Mouse (Mus musculus): ENCODE data around the gene Dram2. TPM values are rescaled to one million over a fixed set of nuclear protein-coding genes. Genes with fewer than 3 reads are reported as not detected.
A peak's percentile ranks its signal among the peaks of the same experiment; 100 is the strongest.

The Dram2 gene
- polyA plus RNA-seq (2014; fragmentation: Nextera tagmentation; extraction: Ambion mirVana), result 74.1 and 75.1 TPM in 2 replicates

- peak within 1 kb of the TSS; percentile 61 for H3K4me2 ChIP-seq (replicated peaks; ENCODE audit: low read depth, low read length)
- 0 out of 2 replicates have a peak, but pooled peaks cover 7% of the 10 kb centered on the region for H3K4me1 ChIP-seq (ENCODE audit: control insufficient read depth, insufficient read depth, low read length)
- WGBS, result under 1% methylated on average over 63 of the region's 63 CpGs
- no peaks in the 10 kb centered on the region for H3K27me3 ChIP-seq (ENCODE audit: control insufficient read depth, insufficient read depth, low read length)
- peak within 1 kb of the TSS; percentile 90 for H3K9ac ChIP-seq (replicated peaks; ENCODE audit: low read depth, low read length)
- peaks cover 3% of the 10 kb centered on the region; the same call in 1 of the 2 replicates for H3K36me3 ChIP-seq (ENCODE audit: control insufficient read depth, insufficient read depth, low read length)
- no peaks in the 10 kb centered on the region for H3K9me3 ChIP-seq (ENCODE audit: control insufficient read depth, low read depth, low read length)
- H3K4me3 ChIP-seq (ENCODE audit: low read depth, low read length), result peak within 1 kb of the TSS; percentile 91
- peak within 1 kb of the TSS; percentile 97 for H3K27ac ChIP-seq (ENCODE audit: low read length)
- ATAC-seq (ENCODE audit: insufficient number of reproducible peaks, insufficient read depth, low FRiP score, low read depth), result peak; percentile 95
Measured at GRCm38 (mm10) chr3:106547171-106547923, at the start of gene Dram2, which contains the start of gene Cept1. Dram2 (plus strand) TSS chr3:106547798. Cept1 (minus strand) TSS chr3:106547802.

GRCm38 (mm10) chr3:106500510-106500909 lies 47.1 kb upstream of the Dram2 start:
- H3K4me1 ChIP-seq (ENCODE audit: control insufficient read depth, insufficient read depth, low read length), result no peaks in the 10 kb centered on the region

GRCm38 (mm10) chr3:106502892-106503291 lies 44.7 kb upstream of the Dram2 start:
- no peak for ATAC-seq (ENCODE audit: insufficient number of reproducible peaks, insufficient read depth, low FRiP score, low read depth)
- H3K9ac ChIP-seq (replicated peaks; ENCODE audit: low read depth, low read length), result no peak overlapping the region
- no peak overlapping the region for H3K4me2 ChIP-seq (replicated peaks; ENCODE audit: low read depth, low read length)
- no peaks in the 10 kb centered on the region for H3K9me3 ChIP-seq (ENCODE audit: control insufficient read depth, low read depth, low read length)
- no peak overlapping the region for H3K4me3 ChIP-seq (ENCODE audit: low read depth, low read length)
- H3K4me1 ChIP-seq (ENCODE audit: control insufficient read depth, insufficient read depth, low read length), result no peaks in the 10 kb centered on the region
- H3K27ac ChIP-seq (ENCODE audit: low read length), result no peak overlapping the region
- H3K27me3 ChIP-seq (ENCODE audit: control insufficient read depth, insufficient read depth, low read length), result no peaks in the 10 kb centered on the region
- H3K36me3 ChIP-seq (ENCODE audit: control insufficient read depth, insufficient read depth, low read length), result peaks cover 20% of the 10 kb centered on the region
- 86% methylated on average over 2 of the region's 2 CpGs for WGBS

More at GRCm38 (mm10) chr3:106500510-106500909, 47.1 kb upstream of the Dram2 start:
- Histone ChIP-seq H3K9me3 (ENCODE audit: control insufficient read depth, low read depth, low read length) (no peaks in the 10 kb centered on the region), H3K4me3 (ENCODE audit: low read depth, low read length) (no peak overlapping the region), H3K9ac (replicated peaks; ENCODE audit: low read depth, low read length) (no peak overlapping the region), H3K27me3 (ENCODE audit: control insufficient read depth, insufficient read depth, low read length) (no peaks in the 10 kb centered on the region), H3K36me3 (ENCODE audit: control insufficient read depth, insufficient read depth, low read length) (peaks cover 20% of the 10 kb centered on the region), H3K4me2 (replicated peaks; ENCODE audit: low read depth, low read length) (no peak overlapping the region), H3K27ac (ENCODE audit: low read length) (no peak overlapping the region)
- WGBS, result 90% methylated on average over 2 of the region's 2 CpGs
- ATAC-seq (ENCODE audit: insufficient number of reproducible peaks, insufficient read depth, low FRiP score, low read depth), result no peak

GRCm38 (mm10) chr3:106510669-106511068 lies 36.9 kb upstream of the Dram2 start:
- Histone ChIP-seq H3K27ac (ENCODE audit: low read length) (no peak overlapping the region), H3K9ac (replicated peaks; ENCODE audit: low read depth, low read length) (no peak overlapping the region), H3K9me3 (ENCODE audit: control insufficient read depth, low read depth, low read length) (no peaks in the 10 kb centered on the region), H3K36me3 (ENCODE audit: control insufficient read depth, insufficient read depth, low read length) (no peaks in the 10 kb centered on the region), H3K27me3 (ENCODE audit: control insufficient read depth, insufficient read depth, low read length) (no peaks in the 10 kb centered on the region), H3K4me2 (replicated peaks; ENCODE audit: low read depth, low read length) (no peak overlapping the region), H3K4me1 (ENCODE audit: control insufficient read depth, insufficient read depth, low read length) (no peaks in the 10 kb centered on the region), H3K4me3 (ENCODE audit: low read depth, low read length) (no peak overlapping the region)
- ATAC-seq (ENCODE audit: insufficient number of reproducible peaks, insufficient read depth, low FRiP score, low read depth), result no peak
- WGBS, result 85% methylated on average over 1 of the region's 1 CpGs

- Histone ChIP-seq H3K36me3 (ENCODE audit: control insufficient read depth, insufficient read depth, low read length) (no peaks in the 10 kb centered on the region), H3K4me2 (replicated peaks; ENCODE audit: low read depth, low read length) (no peak overlapping the region), H3K9ac (replicated peaks; ENCODE audit: low read depth, low read length) (no peak overlapping the region), H3K27me3 (ENCODE audit: control insufficient read depth, insufficient read depth, low read length) (no peaks in the 10 kb centered on the region), H3K4me3 (ENCODE audit: low read depth, low read length) (no peak overlapping the region), H3K9me3 (ENCODE audit: control insufficient read depth, low read depth, low read length) (no peaks in the 10 kb centered on the region), H3K4me1 (ENCODE audit: control insufficient read depth, insufficient read depth, low read length) (no peaks in the 10 kb centered on the region), H3K27ac (ENCODE audit: low read length) (no peak overlapping the region)
- no peak for ATAC-seq (ENCODE audit: insufficient number of reproducible peaks, insufficient read depth, low FRiP score, low read depth)
- WGBS, result 80% methylated on average over 6 of the region's 6 CpGs
Measured at GRCm38 (mm10) chr3:106515016-106515415, 32.6 kb upstream of the Dram2 start.

- Histone ChIP-seq H3K27ac (ENCODE audit: low read length) (no peak overlapping the region), H3K27me3 (ENCODE audit: control insufficient read depth, insufficient read depth, low read length) (no peaks in the 10 kb centered on the region), H3K4me1 (ENCODE audit: control insufficient read depth, insufficient read depth, low read length) (no peaks in the 10 kb centered on the region), H3K4me2 (replicated peaks; ENCODE audit: low read depth, low read length) (no peak overlapping the region), H3K9me3 (ENCODE audit: control insufficient read depth, low read depth, low read length) (no peaks in the 10 kb centered on the region), H3K4me3 (ENCODE audit: low read depth, low read length) (no peak overlapping the region), H3K9ac (replicated peaks; ENCODE audit: low read depth, low read length) (no peak overlapping the region), H3K36me3 (ENCODE audit: control insufficient read depth, insufficient read depth, low read length) (no peaks in the 10 kb centered on the region)
- no peak for ATAC-seq (ENCODE audit: insufficient number of reproducible peaks, insufficient read depth, low FRiP score, low read depth)
- 94% methylated on average over 1 of the region's 1 CpGs for WGBS
Measured at GRCm38 (mm10) chr3:106522730-106523129, 24.9 kb upstream of the Dram2 start.

GRCm38 (mm10) chr3:106526411-106526810 lies 21.2 kb upstream of the Dram2 start:
- no peak for ATAC-seq (ENCODE audit: insufficient number of reproducible peaks, insufficient read depth, low FRiP score, low read depth)
- Histone ChIP-seq H3K4me2 (replicated peaks; ENCODE audit: low read depth, low read length) (no peak overlapping the region), H3K27ac (ENCODE audit: low read length) (no peak overlapping the region), H3K9ac (replicated peaks; ENCODE audit: low read depth, low read length) (no peak overlapping the region), H3K4me1 (ENCODE audit: control insufficient read depth, insufficient read depth, low read length) (no peaks in the 10 kb centered on the region), H3K27me3 (ENCODE audit: control insufficient read depth, insufficient read depth, low read length) (no peaks in the 10 kb centered on the region), H3K4me3 (ENCODE audit: low read depth, low read length) (no peak overlapping the region), H3K9me3 (ENCODE audit: control insufficient read depth, low read depth, low read length) (no peaks in the 10 kb centered on the region), H3K36me3 (ENCODE audit: control insufficient read depth, insufficient read depth, low read length) (peaks cover 3% of the 10 kb centered on the region; the same call in 1 of the 2 replicates)
- WGBS, result 91% methylated on average over 2 of the region's 2 CpGs

- Histone ChIP-seq H3K4me2 (replicated peaks; ENCODE audit: low read depth, low read length) (no peak overlapping the region), H3K27ac (ENCODE audit: low read length) (no peak overlapping the region), H3K9ac (replicated peaks; ENCODE audit: low read depth, low read length) (no peak overlapping the region), H3K9me3 (ENCODE audit: control insufficient read depth, low read depth, low read length) (no peaks in the 10 kb centered on the region), H3K4me1 (ENCODE audit: control insufficient read depth, insufficient read depth, low read length) (no peaks in the 10 kb centered on the region), H3K36me3 (ENCODE audit: control insufficient read depth, insufficient read depth, low read length) (peaks cover 6% of the 10 kb centered on the region; the same call in 1 of the 2 replicates), H3K4me3 (ENCODE audit: low read depth, low read length) (no peak overlapping the region), H3K27me3 (ENCODE audit: control insufficient read depth, insufficient read depth, low read length) (no peaks in the 10 kb centered on the region)
- no peak for ATAC-seq (ENCODE audit: insufficient number of reproducible peaks, insufficient read depth, low FRiP score, low read depth)
- WGBS, result 84% methylated on average over 2 of the region's 2 CpGs
Measured at GRCm38 (mm10) chr3:106528032-106528431, 19.6 kb upstream of the Dram2 start.
